Mouse (Mus musculus): Measurements from ENCODE around the gene Paf1. TPM values are rescaled to one million over a fixed set of nuclear protein-coding genes. Genes with fewer than 3 reads are reported as not detected.

The Paf1 gene
- 10 to 100 TPM; 68.9 to 70.1 TPM for total RNA-seq (2021)

DNA sequence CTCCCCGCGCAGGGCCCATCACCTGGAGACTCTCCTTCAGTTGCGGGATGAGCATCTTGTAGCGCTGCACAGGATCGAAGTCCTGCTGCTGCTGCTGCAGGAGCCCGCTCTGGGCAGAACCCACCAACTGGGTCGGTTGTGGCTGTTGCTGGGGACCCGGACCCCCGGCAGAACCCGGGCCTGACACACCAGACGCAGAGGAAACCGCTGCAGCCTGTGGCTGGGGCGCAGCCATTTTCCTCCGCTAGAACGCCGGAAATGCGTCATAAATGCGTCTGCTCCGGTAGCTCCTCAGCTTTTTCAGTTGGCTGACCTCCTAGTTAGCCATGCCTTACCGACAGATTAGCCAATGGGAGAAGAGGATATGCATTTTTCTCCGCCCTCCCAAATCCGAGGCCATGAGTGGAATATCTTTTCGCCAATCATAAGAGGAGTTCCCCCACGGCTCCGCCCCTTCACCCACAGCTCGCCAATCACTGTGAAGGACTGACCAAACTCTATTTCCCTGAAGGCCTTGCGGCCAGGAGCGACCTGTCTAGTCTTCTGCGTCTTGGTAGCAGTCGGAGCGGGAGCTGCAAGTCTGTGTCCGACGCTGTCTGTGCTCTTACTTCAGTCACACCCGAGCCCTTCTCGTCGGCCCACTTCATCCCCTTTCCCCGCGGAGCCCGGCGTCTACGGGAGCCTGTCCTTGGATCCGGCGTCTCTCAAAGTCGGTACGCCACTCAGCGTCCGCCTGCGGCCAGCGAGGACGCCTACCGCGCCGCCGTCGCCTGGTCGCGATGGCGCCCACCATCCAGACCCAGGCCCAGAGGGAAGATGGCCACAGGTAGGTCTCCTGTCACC lies at the start of gene Paf1, which contains the start of gene Med29:
Paf1 (plus strand) TSS at position 523 of the 843 bp plus-strand sequence.
Med29 (minus strand) TSS at position 280 of the 843 bp plus-strand sequence.
- peak; percentile 97 for DNase-seq

- DNase-seq: no peak
These were observed 48.1 kb upstream of the Paf1 start for GRCm38 (mm10) chr7:28344637-28345036.

DNA sequence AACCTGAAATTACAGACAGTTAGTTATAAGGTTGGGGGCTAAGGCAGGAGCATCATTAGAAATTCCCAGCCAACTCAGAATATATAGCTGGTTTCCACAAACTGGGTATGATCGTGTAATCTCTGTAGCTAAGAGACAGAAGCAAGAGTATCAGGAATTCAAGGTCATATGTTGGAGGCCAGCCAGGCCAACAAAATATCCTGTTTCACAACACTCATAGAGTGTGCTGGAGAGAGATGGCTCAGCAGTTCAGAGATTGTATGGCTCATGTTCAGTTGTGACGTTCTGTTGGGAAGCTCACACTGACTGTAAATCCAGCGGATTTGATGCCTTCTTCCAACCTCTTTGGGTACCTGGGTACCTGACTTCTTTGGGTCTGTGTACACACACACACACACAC lies 45.0 kb upstream of the Paf1 start:
- no peak for DNase-seq

DNA sequence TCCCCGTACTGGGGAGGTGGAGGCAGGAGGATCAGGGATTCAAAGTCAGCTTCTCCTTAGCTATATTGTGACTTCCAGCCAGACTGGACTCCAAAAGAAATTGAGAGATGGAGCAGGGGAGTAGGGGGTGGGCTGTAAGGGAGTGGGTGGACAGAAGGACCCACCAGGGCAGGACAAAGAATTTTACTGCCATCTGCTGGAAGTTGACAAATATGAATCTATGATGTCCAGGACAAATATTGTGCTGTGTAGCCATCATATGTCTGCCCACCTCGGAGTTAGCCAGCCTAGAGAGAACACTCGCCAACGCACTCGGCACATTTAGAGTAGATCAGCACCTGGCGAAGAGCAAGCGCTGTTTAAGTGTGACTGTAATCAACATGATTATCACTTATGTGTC lies 44.1 kb upstream of the Paf1 start:
- DNase-seq: no peak

DNA sequence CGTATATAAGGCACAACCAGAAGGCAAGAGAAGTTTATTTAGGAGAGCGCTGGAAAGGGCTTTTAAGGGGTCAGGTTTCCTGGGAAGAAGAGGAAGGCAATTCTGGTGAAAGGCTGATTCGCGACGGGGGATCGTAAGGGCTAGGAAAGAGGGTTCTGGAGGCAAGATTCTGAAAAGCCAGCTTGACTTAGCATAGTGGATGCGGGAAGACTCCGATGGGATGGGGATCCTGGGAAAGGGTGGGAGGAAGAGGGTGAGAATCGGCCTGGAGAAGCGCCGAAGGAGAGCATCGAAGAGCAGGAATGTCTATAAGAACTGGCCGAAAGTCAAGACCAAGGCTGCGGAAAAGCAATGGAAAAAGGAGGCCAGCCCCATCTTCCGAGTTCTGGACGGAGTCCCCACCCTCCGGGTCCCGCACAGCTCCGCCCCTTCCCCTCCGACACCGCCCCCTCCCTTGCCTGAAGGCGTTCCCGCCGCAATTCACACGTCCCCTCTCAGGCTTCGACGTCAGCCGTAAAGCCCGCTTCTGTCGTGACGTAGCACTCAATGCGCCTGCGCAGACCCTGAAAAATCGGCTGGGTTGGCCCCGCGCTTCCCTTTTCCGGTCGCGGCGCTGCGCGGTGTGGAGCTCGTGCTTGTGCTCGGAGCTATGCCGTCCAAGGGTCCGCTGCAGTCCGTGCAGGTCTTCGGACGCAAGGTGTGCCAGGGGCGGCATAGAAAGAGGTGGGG lies 42.4 kb upstream of the Paf1 start, which contains the start of gene Rps16:
Rps16 (plus strand) TSS at position 498 of the 729 bp plus-strand sequence.
- DNase-seq: peak; percentile 98 to 99

- DNase-seq: no peak
These were observed 41.0 kb upstream of the Paf1 start for GRCm38 (mm10) chr7:28351676-28352191.

- no peak for DNase-seq
These were observed 39.5 kb upstream of the Paf1 start for GRCm38 (mm10) chr7:28353267-28353666.

DNA sequence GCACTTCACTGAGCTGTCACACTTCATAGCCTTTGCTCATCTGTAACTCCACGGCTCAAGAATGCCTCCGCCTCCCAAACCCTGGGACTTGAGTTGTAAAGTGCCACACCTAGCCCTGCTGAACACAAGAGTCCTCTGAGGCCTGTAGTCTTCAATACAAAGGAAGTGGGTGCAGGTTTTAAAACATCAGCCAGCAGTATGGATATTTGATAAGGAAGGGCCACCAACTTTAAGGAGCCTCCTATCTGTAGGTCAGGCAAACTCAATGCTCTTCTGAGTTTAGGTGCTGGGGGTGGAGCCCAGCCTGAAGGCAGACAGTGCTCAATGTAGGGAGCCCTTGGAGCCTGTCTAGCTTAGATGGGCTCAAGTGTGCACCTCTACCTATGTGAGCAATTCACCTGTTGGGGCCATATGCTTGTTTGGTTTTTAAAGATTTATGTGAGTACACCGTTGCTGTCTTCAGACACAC lies 38.6 kb upstream of the Paf1 start:
- no peak for DNase-seq

GRCm38 (mm10) chr7:28354596-28354995 lies 38.2 kb upstream of the Paf1 start:
- no peak for DNase-seq

DNA sequence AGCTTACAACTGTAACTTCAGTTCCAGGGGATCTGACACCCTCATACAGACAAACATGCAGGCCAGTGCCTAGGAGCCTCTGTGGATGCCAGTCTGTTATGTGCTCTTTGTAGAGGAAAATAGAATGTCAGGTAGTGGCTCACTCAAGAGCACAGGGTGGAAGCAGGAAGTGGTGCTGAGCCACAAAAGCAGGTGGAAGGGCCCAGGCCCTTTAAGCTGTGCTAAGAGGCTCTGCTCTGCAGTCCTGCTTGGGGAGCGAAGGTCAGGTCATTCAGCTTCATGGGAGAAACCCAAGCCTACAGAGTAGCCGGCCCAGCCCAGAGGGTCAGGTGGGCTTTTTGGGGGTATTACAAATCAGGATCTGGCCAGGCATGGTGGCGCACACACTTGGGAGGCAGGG lies 37.5 kb upstream of the Paf1 start:
- DNase-seq: no peak

GRCm38 (mm10) chr7:28356981-28357380 lies 35.8 kb upstream of the Paf1 start:
- no peak for DNase-seq

DNA sequence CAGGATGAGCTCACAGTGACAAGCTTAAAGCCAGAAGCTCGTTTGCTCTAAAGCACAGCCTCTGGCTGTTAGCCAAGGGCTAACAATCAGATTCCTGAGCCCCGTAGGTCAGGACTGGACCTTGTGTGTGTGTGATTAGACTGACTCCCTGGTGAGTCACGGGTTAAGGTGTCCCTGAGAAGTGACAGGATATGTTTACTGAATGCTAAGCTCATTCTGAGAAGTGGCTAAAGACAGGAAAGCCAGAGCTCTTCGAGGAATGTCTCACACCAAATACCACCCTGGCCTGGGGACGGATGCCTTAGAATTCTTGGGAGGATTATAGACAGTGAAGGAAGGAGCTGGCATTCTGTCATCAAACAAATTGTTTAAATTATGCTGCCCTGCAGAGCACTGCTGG lies 34.8 kb upstream of the Paf1 start:
- DNase-seq: no peak

DNA sequence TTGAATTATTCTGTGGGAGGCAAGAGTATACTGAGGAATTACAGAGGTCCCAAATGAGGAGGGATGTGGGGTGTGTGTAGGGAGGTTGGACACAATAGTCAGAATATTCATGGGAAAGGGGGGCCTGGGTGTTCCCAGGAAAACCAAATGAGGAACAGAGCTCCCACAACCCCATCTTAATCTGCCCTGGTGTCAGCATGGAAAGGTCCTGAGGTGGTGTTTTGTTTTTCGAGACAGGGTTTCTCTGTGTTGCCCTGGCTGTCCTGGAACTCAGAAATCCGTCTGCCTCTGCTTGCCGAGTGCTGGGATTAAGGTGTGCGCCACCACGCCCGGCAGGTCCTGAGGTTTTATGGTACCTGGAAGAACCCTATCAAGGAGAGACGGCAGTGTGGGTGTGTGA lies 34.3 kb upstream of the Paf1 start:
- DNase-seq: no peak

DNA sequence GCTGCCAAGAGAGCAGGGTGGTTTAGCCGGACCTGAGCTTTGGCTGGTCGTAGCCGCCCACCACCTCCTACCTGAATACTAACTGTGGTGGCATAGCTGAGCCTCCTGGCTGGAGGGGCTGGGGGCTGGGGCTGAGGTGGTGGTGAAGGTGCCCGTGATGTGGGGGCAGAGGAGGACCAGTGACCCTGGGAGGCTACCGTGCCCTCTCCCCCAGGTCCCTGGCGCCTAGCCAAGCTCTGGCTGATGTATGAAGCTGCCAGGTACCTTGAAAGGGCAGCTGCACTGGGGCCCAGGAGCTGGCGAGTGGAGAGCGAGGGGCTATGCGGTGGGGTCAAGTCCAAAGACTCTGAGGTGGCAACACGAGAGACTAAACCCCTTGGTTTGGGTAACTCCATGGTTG lies 32.9 kb upstream of the Paf1 start:
- no peak for DNase-seq

DNA sequence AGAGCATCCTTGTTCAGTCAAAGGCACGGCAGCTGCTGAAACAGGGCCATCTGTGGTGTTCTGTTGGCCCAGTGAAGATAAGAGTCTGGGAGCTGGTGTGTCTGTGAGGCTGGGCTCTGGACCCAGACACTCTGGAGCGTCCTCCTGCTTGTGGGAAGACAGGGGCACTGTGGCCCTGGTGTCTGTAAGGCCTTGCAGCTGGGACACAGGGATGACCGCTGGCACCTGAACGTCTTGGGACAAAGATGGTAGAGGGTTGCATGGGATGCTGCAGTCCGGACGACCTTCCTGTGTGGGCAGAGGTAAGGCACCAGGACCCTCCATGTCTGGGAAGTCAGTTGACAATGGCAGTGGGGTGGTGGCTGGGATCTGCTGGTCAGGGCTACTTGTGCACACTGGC lies 32.5 kb upstream of the Paf1 start:
- no peak for DNase-seq

DNA sequence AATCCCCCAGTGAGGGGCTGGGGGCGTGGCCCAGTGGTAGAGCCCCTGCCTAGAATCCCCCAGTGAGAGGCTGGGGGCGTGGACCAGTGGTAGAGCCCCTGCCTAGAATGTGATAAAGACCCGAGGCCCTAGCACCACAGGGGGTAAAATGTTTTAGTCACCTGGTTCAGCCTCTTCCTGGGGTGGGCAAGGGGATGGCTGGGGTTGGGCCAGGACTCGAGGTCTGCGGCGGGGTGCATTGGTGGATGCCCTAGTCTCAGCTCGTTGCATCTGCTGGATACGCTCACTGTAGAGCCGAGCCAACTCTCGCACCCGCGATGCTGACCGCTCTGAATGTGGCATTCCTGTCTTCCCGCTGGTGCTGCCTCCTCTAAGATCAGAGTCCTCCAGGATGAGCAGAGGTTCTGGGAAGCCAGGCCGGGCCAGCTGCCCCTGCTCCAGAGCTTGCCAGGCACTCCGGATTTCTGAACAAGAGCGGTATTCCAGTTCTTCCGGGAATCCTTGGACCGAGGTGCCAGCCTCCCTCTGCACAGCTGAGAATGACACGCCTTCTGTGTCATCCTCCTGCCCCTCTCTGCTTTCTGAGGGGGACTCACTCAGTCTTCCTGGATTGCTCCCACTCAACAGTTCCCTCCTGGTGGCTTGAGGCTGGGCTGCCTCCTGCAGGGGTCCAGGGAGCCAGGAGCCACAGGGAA lies 31.0 kb upstream of the Paf1 start:
- no peak for DNase-seq

DNA sequence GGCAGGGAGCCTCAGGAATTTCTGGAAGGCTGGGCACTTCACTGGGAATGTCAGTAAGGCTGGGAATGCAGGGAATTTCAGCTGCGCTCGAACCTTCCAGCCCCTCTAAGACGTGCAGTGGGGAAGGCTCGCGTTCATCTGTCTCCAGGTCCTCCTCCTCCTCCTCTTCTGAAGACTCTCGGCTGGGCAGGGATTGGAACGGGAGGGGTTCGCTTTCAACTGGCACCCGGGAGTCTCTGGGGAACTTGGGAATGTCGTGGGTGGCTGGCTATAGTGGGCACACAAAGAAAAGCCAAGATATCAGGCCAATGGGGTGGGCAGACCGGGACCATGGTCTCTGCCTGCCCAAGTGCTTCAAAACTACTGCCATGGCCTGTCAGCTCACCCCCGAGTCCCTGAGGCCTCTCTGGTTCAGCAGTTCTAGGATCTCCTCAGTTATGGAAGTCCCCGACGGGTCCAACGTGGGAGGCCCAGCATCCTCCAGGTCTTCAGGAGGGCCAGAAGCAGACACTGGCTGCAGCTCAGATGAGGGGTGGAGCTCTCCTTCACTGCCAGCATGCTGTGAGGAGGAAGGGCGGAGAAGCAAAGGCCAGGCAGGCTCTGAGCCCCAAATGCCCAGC lies 30.2 kb upstream of the Paf1 start:
- no peak for DNase-seq

DNA sequence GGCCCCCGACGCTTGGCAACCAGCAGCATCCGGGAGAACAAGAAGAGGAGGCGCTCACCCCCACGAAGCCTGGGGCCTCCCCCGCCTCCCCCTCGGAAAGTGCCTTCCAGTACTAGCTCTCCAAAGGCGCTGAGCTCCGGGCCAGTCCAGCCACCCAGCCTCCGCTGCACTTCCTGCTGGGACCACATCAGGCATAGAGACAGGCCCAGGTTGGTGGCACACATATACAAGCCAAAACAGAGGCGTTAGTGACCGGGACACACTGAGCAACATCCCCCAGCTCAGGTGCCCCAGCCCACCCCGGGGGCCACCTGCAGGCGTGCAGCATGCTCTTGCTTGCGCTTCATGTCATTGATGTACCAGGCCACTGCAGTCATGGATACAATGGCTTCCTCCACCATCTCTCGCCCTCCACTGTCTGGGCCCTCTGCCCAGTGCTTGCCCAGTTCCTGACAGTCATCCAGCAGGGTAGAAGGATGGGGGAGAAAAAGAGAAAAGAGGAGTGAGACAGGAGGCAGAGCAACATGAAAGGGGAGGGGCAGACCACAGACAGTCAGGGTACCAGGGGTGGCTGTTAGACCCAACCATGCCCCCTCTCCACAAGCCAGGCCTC lies 25.0 kb upstream of the Paf1 start:
- no peak for DNase-seq

GRCm38 (mm10) chr7:28368276-28368920 lies 24.4 kb upstream of the Paf1 start:
- no peak for DNase-seq

- no peak for DNase-seq
These were observed 22.7 kb upstream of the Paf1 start for GRCm38 (mm10) chr7:28370051-28370450.

GRCm38 (mm10) chr7:28370977-28371513 lies 21.7 kb upstream of the Paf1 start:
- DNase-seq: no peak
